Mouse (Mus musculus): ENCODE data around the gene Mdfic.

Mdfic gene

GRCm38 (mm10) chr6:15742591-15743149 lies 22.2 kb downstream of the Mdfic start:
- DNase-seq (ENCODE audit: low spot score): no peak

GRCm38 (mm10) chr6:15743291-15743792 lies 22.9 kb downstream of the Mdfic start:
- no peak for DNase-seq (ENCODE audit: low spot score)

GRCm38 (mm10) chr6:15743793-15744192 lies 23.3 kb downstream of the Mdfic start:
- DNase-seq (ENCODE audit: low spot score): no peak

GRCm38 (mm10) chr6:15745313-15745712 lies 24.9 kb downstream of the Mdfic start:
- DNase-seq (ENCODE audit: low spot score): no peak

DNA sequence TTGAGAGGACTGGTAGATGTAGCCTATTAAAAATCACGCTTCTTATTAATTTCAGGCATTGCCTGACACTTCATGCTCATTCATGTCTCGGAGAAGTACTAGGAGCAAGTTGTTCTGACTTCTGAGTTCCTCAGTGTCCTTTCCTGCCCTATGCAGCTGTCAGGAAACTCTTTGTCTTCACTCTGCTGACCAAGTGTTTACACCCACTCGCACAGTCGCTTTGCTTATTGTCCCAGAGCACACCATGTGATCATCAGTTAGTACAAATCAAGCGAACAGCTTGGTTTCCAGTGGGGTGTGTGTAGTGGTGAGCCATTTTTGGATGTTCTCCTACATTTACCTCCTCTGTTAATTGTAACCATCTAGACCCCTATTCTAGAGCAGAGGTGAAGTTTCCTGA lies 25.4 kb downstream of the Mdfic start:
- no peak for DNase-seq (ENCODE audit: low spot score)

DNA sequence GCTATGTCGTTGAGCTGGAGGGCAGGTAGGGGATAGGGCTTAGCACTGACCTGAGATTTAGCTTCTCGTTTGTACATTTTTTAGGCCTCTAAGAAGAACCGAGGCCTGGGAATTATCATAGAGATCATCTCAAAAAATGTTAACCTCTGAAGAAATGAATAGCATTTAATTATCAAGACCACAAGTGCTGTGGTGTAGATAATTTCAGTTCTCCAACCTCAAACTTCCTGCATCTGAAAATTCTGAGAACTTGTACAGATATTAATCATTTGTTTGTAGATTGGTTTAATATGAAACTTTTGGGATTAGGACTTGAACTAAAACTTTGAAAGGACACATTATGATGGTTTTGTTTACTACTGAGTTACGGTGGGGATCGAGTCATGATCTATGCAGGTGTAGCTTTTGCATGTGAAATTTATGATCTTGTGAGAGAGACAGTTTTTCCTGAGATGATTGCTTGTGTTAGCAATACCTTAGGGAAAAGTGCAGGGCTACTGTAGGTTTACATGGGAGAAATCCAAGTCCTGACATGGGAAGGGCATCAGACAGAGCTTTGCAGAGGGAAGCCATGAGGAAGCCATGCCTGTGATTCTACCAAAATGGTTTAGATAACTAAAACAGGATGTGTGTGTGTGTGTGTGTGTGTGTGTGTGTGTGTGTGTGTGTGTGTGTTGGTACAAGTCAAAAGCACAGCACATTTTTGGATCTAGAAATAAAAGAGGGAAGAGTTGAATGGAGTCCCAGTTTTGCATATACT lies 27.1 kb downstream of the Mdfic start:
- no peak for DNase-seq (ENCODE audit: low spot score)

DNA sequence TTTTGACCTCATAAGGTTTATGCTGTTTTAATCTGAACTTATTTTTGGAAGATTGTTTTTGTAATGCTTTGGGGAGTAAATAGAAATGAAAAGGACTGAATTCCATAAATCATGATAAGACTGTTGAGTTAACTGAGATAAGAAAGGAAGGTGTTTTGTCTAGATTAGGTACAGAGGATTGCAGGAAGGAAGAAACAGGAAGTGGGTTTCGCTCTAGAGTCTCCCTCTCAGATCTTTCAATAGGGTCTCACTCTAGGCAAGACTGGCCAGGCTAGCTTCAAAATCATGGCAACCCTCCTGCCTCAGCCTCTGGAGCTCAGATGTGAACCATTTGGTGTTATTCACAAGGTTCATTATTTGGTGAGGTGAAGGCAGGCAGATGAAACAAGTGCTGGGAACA lies 27.8 kb downstream of the Mdfic start:
- DNase-seq (ENCODE audit: low spot score): no peak

GRCm38 (mm10) chr6:15748943-15749342 lies 28.5 kb downstream of the Mdfic start:
- no peak for DNase-seq (ENCODE audit: low spot score)

DNA sequence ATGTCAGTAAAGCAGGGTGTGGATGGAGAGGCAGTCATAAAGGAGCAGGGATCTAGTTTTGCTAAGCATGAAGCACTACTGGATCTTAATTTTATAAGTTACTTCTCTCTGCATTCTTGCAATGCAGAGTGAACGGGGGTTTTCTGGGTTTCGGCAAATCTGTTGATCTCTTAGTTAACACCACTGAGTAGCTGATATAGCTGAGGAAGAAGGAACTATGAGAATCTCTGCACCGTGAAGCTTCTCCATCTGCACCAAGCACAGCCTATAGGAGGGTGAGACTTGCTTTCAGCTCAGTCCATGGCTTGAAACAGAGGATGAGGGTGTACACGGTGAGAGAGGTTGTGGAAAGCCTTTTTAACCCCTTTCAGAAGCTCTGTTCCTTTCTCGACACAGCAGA lies 29.6 kb downstream of the Mdfic start:
- DNase-seq (ENCODE audit: low spot score): no peak

DNA sequence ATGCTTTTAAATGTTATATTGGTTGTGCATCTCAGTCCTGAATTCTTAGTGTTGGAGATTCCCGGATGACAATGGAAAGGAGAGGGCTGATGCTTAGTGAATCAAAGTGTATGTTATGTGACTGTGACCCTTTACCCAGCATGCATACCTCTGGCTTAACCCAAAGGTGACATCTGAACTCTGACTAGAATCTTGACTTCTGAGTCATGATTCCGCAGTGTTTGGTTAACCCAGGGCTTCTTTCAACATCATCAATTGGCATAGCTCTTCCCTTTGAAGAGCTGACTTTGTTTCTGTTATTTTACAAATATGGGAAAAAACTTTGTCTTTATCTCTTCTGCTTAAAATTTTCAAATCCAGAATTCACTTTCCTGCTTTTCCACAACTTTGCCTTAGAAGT lies 30.9 kb downstream of the Mdfic start:
- DNase-seq (ENCODE audit: low spot score): no peak

DNA sequence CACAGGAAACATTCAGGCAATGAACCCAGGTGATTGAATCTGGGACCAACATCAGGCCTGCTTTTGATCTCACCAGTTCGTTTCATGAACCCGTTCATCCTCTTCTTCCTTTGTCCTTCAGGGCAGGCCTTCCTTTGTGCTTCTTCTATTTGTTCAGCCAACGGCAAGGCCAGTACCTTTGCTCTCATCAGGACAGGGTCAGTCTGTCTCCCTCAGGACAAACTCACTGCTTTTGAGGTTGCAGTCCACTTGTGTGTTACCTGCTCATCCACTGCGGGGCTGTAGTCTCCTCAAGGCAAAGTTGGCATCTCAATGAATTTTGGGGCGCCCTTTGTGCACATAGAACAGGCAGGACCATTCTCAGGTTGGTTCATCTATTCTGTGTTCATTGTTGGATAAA lies 31.7 kb downstream of the Mdfic start:
- DNase-seq (ENCODE audit: low spot score): no peak

DNA sequence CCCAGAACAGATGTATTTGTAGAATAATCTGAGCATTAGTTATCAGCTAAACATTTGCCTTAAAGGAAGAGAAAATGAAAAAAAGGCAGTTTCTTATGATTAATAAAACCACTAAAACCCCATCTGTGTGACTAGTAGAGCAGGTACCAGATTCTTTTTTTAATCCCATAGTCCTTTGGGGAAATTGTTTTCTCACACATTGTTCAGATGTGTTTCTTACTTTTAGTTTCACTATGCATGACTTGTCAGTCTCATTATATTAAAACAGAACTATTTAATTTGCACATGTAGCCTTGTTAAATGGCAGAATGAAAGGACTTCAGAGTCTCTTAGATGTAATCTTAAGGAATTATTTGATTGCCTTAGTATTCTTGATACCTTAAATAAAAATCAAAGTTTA lies 32.7 kb downstream of the Mdfic start:
- no peak for DNase-seq (ENCODE audit: low spot score)

- DNase-seq (ENCODE audit: low spot score): no peak
Observed at GRCm38 (mm10) chr6:15758394-15758793, 37.9 kb downstream of the Mdfic start.

DNA sequence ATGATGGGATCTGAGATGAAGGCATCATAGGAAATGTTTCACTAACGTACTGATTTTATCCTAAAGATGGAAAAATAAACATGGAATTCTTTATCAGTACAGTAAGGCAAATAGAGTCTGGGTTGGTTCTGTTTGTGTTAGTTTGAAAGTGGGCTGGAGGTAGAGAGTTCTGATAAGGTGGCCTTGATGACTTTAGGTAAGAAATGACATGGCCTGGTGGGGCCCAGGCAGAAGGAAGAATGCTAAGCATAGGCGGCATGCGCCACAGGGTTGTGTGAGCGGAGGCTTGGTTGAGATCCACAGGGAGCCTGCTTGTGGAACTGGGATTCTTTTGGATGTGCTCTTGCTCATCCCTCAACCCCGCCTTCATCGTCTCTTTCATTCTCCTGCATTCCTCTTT lies 40.3 kb downstream of the Mdfic start:
- DNase-seq (ENCODE audit: low spot score): no peak

GRCm38 (mm10) chr6:15764039-15764438 lies 43.6 kb downstream of the Mdfic start:
- DNase-seq (ENCODE audit: low spot score): no peak

GRCm38 (mm10) chr6:15767460-15767859 lies 47.0 kb downstream of the Mdfic start:
- DNase-seq (ENCODE audit: low spot score): no peak

DNA sequence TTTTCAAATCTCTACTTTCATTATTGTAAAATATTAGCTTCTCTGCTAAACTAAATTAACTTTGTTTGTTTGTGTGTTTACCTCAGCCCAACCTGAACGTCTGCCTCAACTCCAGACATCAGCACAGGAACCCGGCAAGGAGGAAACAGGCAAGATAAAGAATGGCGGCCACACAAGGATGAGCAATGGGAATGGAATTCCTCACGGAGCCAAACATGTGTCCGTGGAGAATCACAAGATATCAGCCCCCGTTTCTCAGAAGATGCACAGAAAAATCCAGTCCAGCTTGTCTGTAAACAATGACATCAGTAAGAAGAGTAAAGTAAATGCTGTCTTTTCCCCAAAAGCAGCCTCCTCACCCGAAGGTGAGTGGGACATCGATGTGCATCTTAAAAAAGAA lies 49.7 kb downstream of the Mdfic start:
- no peak for DNase-seq (ENCODE audit: low spot score)

- DNase-seq (ENCODE audit: low spot score): no peak
Observed at GRCm38 (mm10) chr6:15777070-15777469, 56.6 kb downstream of the Mdfic start.

DNA sequence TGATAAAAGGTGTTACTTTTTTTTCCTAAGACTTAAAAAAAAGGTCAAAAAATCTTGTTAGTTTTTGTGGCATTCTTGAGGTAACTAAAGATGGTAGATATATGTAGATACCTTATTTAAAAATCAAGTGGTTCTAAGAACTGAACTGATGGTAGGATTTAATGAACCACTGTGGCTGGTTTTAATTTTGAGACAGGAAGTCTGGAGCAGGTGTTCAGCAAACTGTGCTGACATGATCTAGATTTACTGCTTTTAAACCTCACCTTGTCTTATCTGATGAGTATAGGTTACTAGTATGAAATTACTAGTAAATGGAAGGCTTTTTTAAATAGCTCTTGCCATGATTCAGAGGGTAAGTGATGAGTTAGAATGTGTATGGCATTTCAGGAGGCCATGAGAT lies 59.7 kb downstream of the Mdfic start:
- DNase-seq (ENCODE audit: low spot score): no peak

GRCm38 (mm10) chr6:15780688-15781087 lies 60.2 kb downstream of the Mdfic start:
- no peak for DNase-seq (ENCODE audit: low spot score)

DNA sequence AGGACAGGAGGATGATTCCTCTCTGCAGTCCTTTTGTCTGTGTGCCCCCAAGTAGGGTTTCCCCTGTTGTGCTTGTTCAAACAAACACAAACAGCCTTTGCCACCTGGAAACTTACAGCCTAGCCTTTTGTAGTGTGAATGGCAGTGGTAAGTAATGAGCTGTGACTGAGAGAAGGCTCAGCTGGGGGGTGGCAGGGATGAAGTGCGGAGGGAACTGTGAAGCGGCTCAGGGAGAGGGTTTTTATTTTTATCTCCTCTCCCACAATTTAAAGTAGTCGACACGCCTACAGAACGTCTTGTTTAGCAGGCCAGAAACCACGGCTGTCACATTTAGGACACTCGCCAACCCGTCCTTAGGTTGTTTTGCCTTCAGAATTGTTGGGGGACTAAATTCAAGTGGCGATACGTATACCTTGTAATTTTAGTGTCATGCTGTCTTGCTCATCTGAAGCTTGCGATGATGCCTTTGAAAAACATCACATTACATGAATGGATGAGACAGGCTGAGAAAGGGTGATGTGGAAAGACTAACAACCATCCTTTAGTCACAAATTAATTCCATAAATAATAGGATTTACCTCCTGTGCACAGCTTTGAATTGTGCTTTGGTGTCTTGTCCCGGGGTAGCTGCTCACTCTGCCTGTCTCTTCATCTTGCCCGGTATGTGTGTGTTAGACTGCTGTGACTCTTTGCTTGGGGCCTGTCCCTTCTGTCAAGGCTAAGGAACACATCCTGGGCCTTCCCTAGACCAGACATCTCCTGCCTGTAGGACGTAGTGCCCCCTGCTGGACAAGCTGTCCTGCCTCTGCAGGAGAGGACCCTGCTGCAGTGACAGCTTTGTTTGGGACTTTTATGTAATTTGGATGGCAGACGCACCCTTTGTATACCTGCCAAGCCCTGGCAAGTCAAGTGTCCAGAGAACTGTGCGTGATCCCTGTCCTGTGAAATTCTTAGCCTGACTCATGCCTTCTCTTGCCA lies 69.4 kb downstream of the Mdfic start:
- DNase-seq (ENCODE audit: low spot score): peak; percentile 36

Data from ovary, postnatal 14 days (tissue).